Comparison of ENCODE assay signal across 30 mouse cellular contexts in genomic region chr13:49322739-49323138, GRCm38 (mm10). TPM values are rescaled to one million over a fixed set of nuclear protein-coding genes. Genes with fewer than 3 reads are reported as not detected.
DNase-seq lines count a peak whose midpoint lies in the region; ATAC-seq and TF ChIP-seq lines count a peak whose summit lies in the region.
"Had no signal": no experiment of that assay in that cellular context is flagged by ENCODE, and none has a peak within 500 bp of the region (broad histone marks: within the 10 kb centered on the region; RNA-seq: fewer than 3 reads in every experiment).

No protein-coding gene starts in this region.

- no peaks in the 10 kb centered on the region for H3K27me3 ChIP-seq in myocyte (ENCODE audit: control insufficient read depth, insufficient read depth, insufficient read length)
- H3K27me3 ChIP-seq in stomach, postnatal 0 days (ENCODE audit: control insufficient read depth, insufficient read depth, low read length), result no peaks in the 10 kb centered on the region
- H3K27me3 ChIP-seq in hindbrain, embryonic 14.5 days (ENCODE audit: control insufficient read depth, insufficient read depth, low read length), result peaks cover 11% of the 10 kb centered on the region; the same call in 1 of the 2 replicates
- H3K27me3 ChIP-seq: CH12.LX; embryonic facial prominence, embryonic 12.5 days; heart, embryonic 13.5 days; limb, embryonic 12.5 days; Patski had no signal

- DNase-seq in right cerebral cortex, adult 2 months (ENCODE audit: low spot score in 2 of 2), result peak; percentile 76 to 81
- DNase-seq in right cerebral cortex, postnatal 4 days, result no peak
- DNase-seq in left cerebral cortex, adult 2 months (ENCODE audit: extremely low spot score in 1 of 2, low spot score in 2 of 2), result peak; percentile 46 to 49
- no peak for DNase-seq in ovary, postnatal 36 days (ENCODE audit: low spot score)
- no peak for DNase-seq in stomach, postnatal 0 days (ENCODE audit: low spot score)
- DNase-seq in hindbrain, embryonic 14.5 days (ENCODE audit: low spot score), result no peak
- DNase-seq: B cell, adult 2 months; cerebellum, adult 18-20 months; cerebellum, postnatal 14 days; forebrain, postnatal 0 days; gastrocnemius, postnatal 10 days; heart, postnatal 14 days; kidney, adult 2 months; kidney, postnatal 10 days; liver, postnatal 0 days; lung, postnatal 10 days; spleen, adult 18-20 months; thymus, adult 18-20 months; thymus, postnatal 36 days had no signal

- ATAC-seq in stomach, postnatal 0 days (ENCODE audit: low FRiP score, low TSS enrichment), result no peak
- no peak for ATAC-seq in hindbrain, embryonic 14.5 days (ENCODE audit: low FRiP score)
- ATAC-seq: forebrain, postnatal 0 days; liver, postnatal 0 days; Patski had no signal

- peak overlapping the region; percentile 74 for H3K27ac ChIP-seq in left cerebral cortex, adult 2 months
- no peak overlapping the region for H3K27ac ChIP-seq in stomach, postnatal 0 days (replicated peaks)
- no peak overlapping the region for H3K27ac ChIP-seq in hindbrain, embryonic 14.5 days
- H3K27ac ChIP-seq: embryonic facial prominence, embryonic 12.5 days; heart, embryonic 13.5 days; hindbrain, embryonic 13.5 days; limb, embryonic 12.5 days; neural tube, embryonic 15.5 days had no signal

- TF ChIP-seq EP300 in stomach, postnatal 0 days (optimal IDR thresholded peaks at IDR 0.05), result no peak

- H3K4me3 ChIP-seq in left cerebral cortex, adult 2 months, result no peak overlapping the region
- H3K4me3 ChIP-seq in myocyte, result no peak overlapping the region
- no peak overlapping the region for H3K4me3 ChIP-seq in stomach, postnatal 0 days (ENCODE audit: low read depth, low read length)
- no peak overlapping the region for H3K4me3 ChIP-seq in hindbrain, embryonic 14.5 days (replicated peaks; ENCODE audit: low read length)
- H3K4me3 ChIP-seq: embryonic facial prominence, embryonic 12.5 days; heart, embryonic 13.5 days; hindbrain, embryonic 13.5 days; limb, embryonic 12.5 days; neural tube, embryonic 15.5 days had no signal

- no peaks in the 10 kb centered on the region for H3K9me3 ChIP-seq in stomach, postnatal 0 days (ENCODE audit: control insufficient read depth, low read length)
- no peaks in the 10 kb centered on the region for H3K9me3 ChIP-seq in hindbrain, embryonic 14.5 days (ENCODE audit: control insufficient read depth, low read length)
- H3K9me3 ChIP-seq: embryonic facial prominence, embryonic 12.5 days; G1E; heart, embryonic 13.5 days; hindbrain, embryonic 13.5 days; limb, embryonic 12.5 days; neural tube, embryonic 15.5 days had no signal

- 80% methylated on average over 5 of the region's 5 CpGs for WGBS in stomach, postnatal 0 days
- 95% methylated on average over 5 of the region's 5 CpGs for WGBS in hindbrain, embryonic 14.5 days

- no peaks in the 10 kb centered on the region for H3K36me3 ChIP-seq in myocyte (ENCODE audit: control insufficient read depth, insufficient read depth)
- no peaks in the 10 kb centered on the region for H3K36me3 ChIP-seq in stomach, postnatal 0 days (ENCODE audit: control insufficient read depth, insufficient read depth, low read length)
- no peaks in the 10 kb centered on the region for H3K36me3 ChIP-seq in hindbrain, embryonic 14.5 days (replicated peaks; ENCODE audit: control insufficient read depth, insufficient read depth)
- H3K36me3 ChIP-seq: embryonic facial prominence, embryonic 12.5 days; G1E; heart, embryonic 13.5 days; hindbrain, embryonic 13.5 days; limb, embryonic 12.5 days; neural tube, embryonic 15.5 days had no signal

- H3K4me2 ChIP-seq in myocyte (ENCODE audit: low read depth), result peak overlapping the region; percentile 92
- H3K4me2 ChIP-seq in stomach, postnatal 0 days (replicated peaks; ENCODE audit: low read depth), result no peak overlapping the region
- H3K4me2 ChIP-seq in hindbrain, embryonic 14.5 days (replicated peaks), result no peak overlapping the region
- H3K4me2 ChIP-seq: embryonic facial prominence, embryonic 12.5 days; heart, embryonic 13.5 days; hindbrain, embryonic 13.5 days; limb, embryonic 12.5 days; liver, embryonic 11.5 days; midbrain, embryonic 11.5 days; neural tube, embryonic 15.5 days had no signal

- no peak for TF ChIP-seq POLR2A in myocyte (IDR thresholded peaks at IDR 0.05; ENCODE audit: insufficient read length, low read depth)

- no peak overlapping the region for H3ac ChIP-seq in myocyte (ENCODE audit: control insufficient read depth, insufficient read length)

- H3K79me2 ChIP-seq in myocyte (ENCODE audit: control insufficient read depth, insufficient read depth), result peaks cover 23% of the 10 kb centered on the region

- intact Hi-C loops in left cerebral cortex, adult 2 months (cut with DNase I), result loop anchor here (5.0 kb wide), 1 partner anchor 325 kb away; no protein-coding TSS in a partner anchor

- TF ChIP-seq CTCF in left cerebral cortex, adult 2 months (IDR thresholded peaks at IDR 0.05), result no peak
- no peak for TF ChIP-seq CTCF in stomach, postnatal 0 days (IDR thresholded peaks at IDR 0.05; ENCODE audit: low read depth)

- H3K9ac ChIP-seq in stomach, postnatal 0 days (ENCODE audit: low read length), result no peak overlapping the region
- no peak overlapping the region for H3K9ac ChIP-seq in hindbrain, embryonic 14.5 days
- H3K9ac ChIP-seq: embryonic facial prominence, embryonic 12.5 days; forebrain, postnatal 0 days; hindbrain, embryonic 13.5 days; limb, embryonic 12.5 days; liver, postnatal 0 days had no signal

- H3K4me1 ChIP-seq in stomach, postnatal 0 days (replicated peaks; ENCODE audit: control insufficient read depth, insufficient read depth), result no peaks in the 10 kb centered on the region; the same call in 1 of the 2 replicates
- H3K4me1 ChIP-seq in hindbrain, embryonic 14.5 days (replicated peaks; ENCODE audit: control insufficient read depth, insufficient read depth, low read length), result peaks cover 18% of the 10 kb centered on the region

TF ChIP-seq in myocyte, 11 proteins besides CTCF, POLR2A, EP300 and RAD21:
- TF ChIP-seq CEBPB (IDR thresholded peaks at IDR 0.05; ENCODE audit: insufficient read depth, poor library complexity, severe bottlenecking), result no peak
- no peak for TF ChIP-seq REST (IDR thresholded peaks at IDR 0.05; ENCODE audit: insufficient read depth, insufficient read length)
- TF ChIP-seq E2F4 (IDR thresholded peaks at IDR 0.05; ENCODE audit: insufficient read depth), result no peak
- no peak for TF ChIP-seq POLR2AphosphoS2 (IDR thresholded peaks at IDR 0.05; ENCODE audit: insufficient read length, low read depth)
- no peak for TF ChIP-seq MYOD1 (IDR thresholded peaks at IDR 0.05; ENCODE audit: control insufficient read depth in 1 of 3, insufficient read length in 2 of 3, low read depth in 2 of 3)
- no peak for TF ChIP-seq SRF (IDR thresholded peaks at IDR 0.05; ENCODE audit: control insufficient read depth, insufficient read length, low read depth)

RNA-seq across cellular contexts. Expression of gene Fgd3, which starts 2.6 kb away (rescaled TPM):
- total RNA-seq in left cerebral cortex, adult 2 months (2021), result 1 to 10 TPM; 6.7 to 7.1 TPM
- 15.5 TPM for polyA plus RNA-seq in myocyte (2012; fragmentation: generic; extraction: Trizol)
- 0.23 and 0.25 TPM in 2 replicates for polyA plus RNA-seq in stomach, postnatal 0 days (2015; fragmentation: Nextera tagmentation; extraction: Ambion mirVana)
- polyA plus RNA-seq in hindbrain, embryonic 14.5 days (2014; fragmentation: Nextera tagmentation; extraction: Ambion mirVana), result 1.5 and 2.2 TPM in 2 replicates

RNA-seq across cellular contexts. Expression of gene Bicd2, which starts 18.6 kb away (rescaled TPM):
- total RNA-seq in left cerebral cortex, adult 2 months (2021), result 10 to 100 TPM; 53.9 to 54.6 TPM
- polyA plus RNA-seq in myocyte (2012; fragmentation: generic; extraction: Trizol), result 94.9 TPM
- 19.6 TPM in 2 replicates for polyA plus RNA-seq in stomach, postnatal 0 days (2015; fragmentation: Nextera tagmentation; extraction: Ambion mirVana)
- polyA plus RNA-seq in hindbrain, embryonic 14.5 days (2014; fragmentation: Nextera tagmentation; extraction: Ambion mirVana), result 30.7 and 33.3 TPM in 2 replicates

Comparison
In these comparisons a context has a peak if more than half of its experiments do, and no peak if none do; other contexts are left out.
1. DNase-seq: peak in right cerebral cortex, adult 2 months (2 of 2) and left cerebral cortex, adult 2 months (2 of 2); none in right cerebral cortex, postnatal 4 days (single experiment), ovary, postnatal 36 days (single experiment), stomach, postnatal 0 days (single experiment) and hindbrain, embryonic 14.5 days (single experiment).